Mouse (Mus musculus): ENCODE results near the gene Mmp11. TPM values are rescaled to one million over a fixed set of nuclear protein-coding genes. Genes with fewer than 3 reads are reported as not detected.

Mmp11 gene
- total and polyA plus RNA-seq, 2 experiments from 2014 or later = 12.6 to 29.4 TPM

DNA sequence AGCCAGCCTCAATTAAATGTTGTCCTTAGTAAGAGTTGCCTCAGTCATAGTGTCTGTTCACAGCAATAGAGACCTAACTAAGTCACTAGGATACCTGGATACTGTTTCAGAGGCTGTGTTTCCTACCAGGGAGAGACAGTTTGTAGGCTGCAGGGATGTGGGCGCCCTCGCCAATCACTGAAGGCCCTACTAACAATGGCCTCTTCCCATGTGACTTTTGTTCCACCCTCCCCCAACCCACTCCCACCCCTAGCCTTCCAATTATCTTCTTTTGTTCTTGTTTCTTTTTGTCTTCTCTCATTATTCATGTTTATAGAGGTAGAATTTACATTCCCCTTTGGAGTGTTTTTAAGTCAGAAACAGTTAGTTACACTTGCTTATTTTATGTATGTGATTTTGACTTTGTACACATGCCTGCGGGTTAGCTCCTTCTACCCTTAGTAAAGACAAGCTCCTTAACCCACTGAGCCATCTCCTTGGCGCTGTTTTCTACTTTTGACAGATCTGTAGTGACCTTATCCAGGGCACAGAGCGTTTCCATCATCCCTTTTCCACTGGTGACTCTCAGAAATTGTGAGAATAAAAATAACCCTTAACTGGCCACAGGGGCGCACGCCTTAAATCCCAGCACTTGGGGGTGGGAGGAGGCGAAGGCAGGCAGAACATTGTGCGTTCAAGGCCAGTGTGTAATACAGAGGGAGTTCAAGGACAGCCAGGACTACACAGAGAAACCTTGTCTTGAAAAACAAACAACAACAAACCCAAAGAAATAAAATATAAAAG is 4.9 kb upstream of the Mmp11 start:
- no peaks in the 10 kb centered on the region for H3K27me3 ChIP-seq (ENCODE audit: control insufficient read depth, insufficient read depth, low read length)
- no peak for TF ChIP-seq CTCF (IDR thresholded peaks at IDR 0.05; ENCODE audit: low read depth)
- TF ChIP-seq EP300 (IDR thresholded peaks at IDR 0.05; ENCODE audit: low read depth) = no peak
- ATAC-seq (ENCODE audit: insufficient read depth, low read depth) (no peak), DNase-seq (ENCODE audit: low spot score) (no peak)
- no peaks in the 10 kb centered on the region for H3K9me3 ChIP-seq (replicated peaks; ENCODE audit: control insufficient read depth, low read length)
- 71% methylated on average over 9 of the region's 9 CpGs for WGBS
- no peak overlapping the region for H3K4me3 ChIP-seq (ENCODE audit: low read depth, low read length)
- no peak overlapping the region for H3K4me2 ChIP-seq (ENCODE audit: low read depth, low read length)
- no peak overlapping the region for H3K27ac ChIP-seq (ENCODE audit: low read depth)
- peaks cover 15% of the 10 kb centered on the region; the same call in 1 of the 2 replicates for H3K4me1 ChIP-seq (ENCODE audit: control insufficient read depth, insufficient read depth)
- H3K36me3 ChIP-seq (replicated peaks; ENCODE audit: control insufficient read depth, insufficient read depth, low read length) = no peaks in the 10 kb centered on the region
- no peak overlapping the region for H3K9ac ChIP-seq (replicated peaks; ENCODE audit: low read depth, low read length)

DNA sequence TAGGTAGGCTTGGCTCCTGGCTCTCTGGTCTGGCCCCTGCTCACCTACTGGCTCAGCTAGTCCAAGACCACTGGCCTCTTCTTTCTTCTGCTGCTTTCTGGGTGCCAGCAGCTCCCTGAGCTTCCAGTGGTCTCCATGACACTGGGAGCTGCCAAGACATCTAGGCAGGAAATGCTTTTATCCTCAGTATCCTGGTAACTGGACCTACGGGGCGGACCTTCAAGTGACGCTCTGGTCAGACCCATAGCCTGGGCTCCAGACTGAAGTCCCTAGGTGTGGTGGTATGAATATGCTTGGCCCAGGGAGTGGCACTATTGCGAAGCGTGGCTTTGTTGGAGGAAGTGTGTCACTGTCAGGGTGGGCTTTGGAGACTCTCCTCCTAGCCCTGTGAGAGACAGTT is 4.2 kb upstream of the Mmp11 start, which contains the start of gene Gm867:
Gene Gm867 (minus strand): TSS at position 153 of the 400 bp plus-strand sequence.
- DNase-seq (ENCODE audit: low spot score) = no peak
- no peak within 1 kb of the TSS for H3K9ac ChIP-seq (replicated peaks; ENCODE audit: low read depth, low read length)
- peaks cover 15% of the 10 kb centered on the region; the same call in 1 of the 2 replicates for H3K4me1 ChIP-seq (ENCODE audit: control insufficient read depth, insufficient read depth)
- no peak for ATAC-seq (ENCODE audit: insufficient read depth, low read depth)
- H3K36me3 ChIP-seq (replicated peaks; ENCODE audit: control insufficient read depth, insufficient read depth, low read length) = no peaks in the 10 kb centered on the region
- no peak for TF ChIP-seq EP300 (IDR thresholded peaks at IDR 0.05; ENCODE audit: low read depth)
- TF ChIP-seq CTCF (IDR thresholded peaks at IDR 0.05; ENCODE audit: low read depth) = no peak
- H3K27ac ChIP-seq (ENCODE audit: low read depth) = no peak within 1 kb of the TSS
- H3K27me3 ChIP-seq (ENCODE audit: control insufficient read depth, insufficient read depth, low read length) = no peaks in the 10 kb centered on the region
- WGBS = 84% methylated on average over 5 of the region's 5 CpGs
- H3K4me3 ChIP-seq (ENCODE audit: low read depth, low read length) = no peak within 1 kb of the TSS
- H3K4me2 ChIP-seq (ENCODE audit: low read depth, low read length) = no peak within 1 kb of the TSS
- H3K9me3 ChIP-seq (replicated peaks; ENCODE audit: control insufficient read depth, low read length) = no peaks in the 10 kb centered on the region

DNA sequence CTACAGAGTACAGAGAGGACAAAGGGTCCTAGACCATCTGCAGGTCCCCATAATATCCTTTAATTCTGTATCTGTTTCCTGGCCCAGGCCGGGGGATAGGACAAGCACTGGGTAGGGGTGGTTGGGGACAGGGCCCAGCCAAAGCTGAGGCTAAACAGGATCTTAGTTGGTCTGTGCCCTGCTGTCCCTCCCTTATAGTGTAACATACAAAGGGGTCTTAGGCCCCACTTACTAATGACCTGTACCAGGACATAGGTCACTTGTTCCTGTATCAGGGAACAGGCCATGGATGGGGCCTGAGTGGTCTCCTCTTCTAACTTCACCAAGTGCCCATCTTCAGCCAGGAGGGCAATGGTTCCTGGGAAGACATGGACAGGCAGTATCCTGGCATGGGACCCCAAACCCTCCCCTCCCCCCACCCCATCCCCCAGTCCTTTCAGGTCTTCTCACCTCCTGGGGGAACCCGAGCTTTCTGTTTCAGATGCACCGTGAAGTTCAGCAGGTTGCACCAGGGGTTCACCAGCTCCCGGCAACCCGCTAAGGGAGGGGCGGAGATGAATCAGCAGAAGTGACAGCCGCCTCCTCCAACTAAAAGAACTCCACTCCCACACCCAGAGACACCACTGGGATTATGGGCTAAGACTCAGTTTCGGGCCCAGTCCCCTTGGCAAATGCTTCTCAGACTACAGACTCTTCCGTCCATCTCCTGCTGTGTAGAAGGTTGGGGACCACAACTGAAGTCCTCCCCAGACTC is 3.4 kb upstream of the Mmp11 start:
- H3K4me1 ChIP-seq (ENCODE audit: control insufficient read depth, insufficient read depth) = peaks cover 15% of the 10 kb centered on the region; the same call in 1 of the 2 replicates
- no peak for TF ChIP-seq CTCF (IDR thresholded peaks at IDR 0.05; ENCODE audit: low read depth)
- H3K4me3 ChIP-seq (ENCODE audit: low read depth, low read length) = no peak overlapping the region
- H3K27me3 ChIP-seq (ENCODE audit: control insufficient read depth, insufficient read depth, low read length) = no peaks in the 10 kb centered on the region
- no peak overlapping the region for H3K27ac ChIP-seq (ENCODE audit: low read depth)
- H3K4me2 ChIP-seq (ENCODE audit: low read depth, low read length) = no peak overlapping the region
- DNase-seq (ENCODE audit: low spot score) (no peak), ATAC-seq (ENCODE audit: insufficient read depth, low read depth) (no peak)
- 54% methylated on average over 9 of the region's 9 CpGs for WGBS
- no peak overlapping the region for H3K9ac ChIP-seq (replicated peaks; ENCODE audit: low read depth, low read length)
- H3K36me3 ChIP-seq (replicated peaks; ENCODE audit: control insufficient read depth, insufficient read depth, low read length) = no peaks in the 10 kb centered on the region
- no peaks in the 10 kb centered on the region for H3K9me3 ChIP-seq (replicated peaks; ENCODE audit: control insufficient read depth, low read length)

DNA sequence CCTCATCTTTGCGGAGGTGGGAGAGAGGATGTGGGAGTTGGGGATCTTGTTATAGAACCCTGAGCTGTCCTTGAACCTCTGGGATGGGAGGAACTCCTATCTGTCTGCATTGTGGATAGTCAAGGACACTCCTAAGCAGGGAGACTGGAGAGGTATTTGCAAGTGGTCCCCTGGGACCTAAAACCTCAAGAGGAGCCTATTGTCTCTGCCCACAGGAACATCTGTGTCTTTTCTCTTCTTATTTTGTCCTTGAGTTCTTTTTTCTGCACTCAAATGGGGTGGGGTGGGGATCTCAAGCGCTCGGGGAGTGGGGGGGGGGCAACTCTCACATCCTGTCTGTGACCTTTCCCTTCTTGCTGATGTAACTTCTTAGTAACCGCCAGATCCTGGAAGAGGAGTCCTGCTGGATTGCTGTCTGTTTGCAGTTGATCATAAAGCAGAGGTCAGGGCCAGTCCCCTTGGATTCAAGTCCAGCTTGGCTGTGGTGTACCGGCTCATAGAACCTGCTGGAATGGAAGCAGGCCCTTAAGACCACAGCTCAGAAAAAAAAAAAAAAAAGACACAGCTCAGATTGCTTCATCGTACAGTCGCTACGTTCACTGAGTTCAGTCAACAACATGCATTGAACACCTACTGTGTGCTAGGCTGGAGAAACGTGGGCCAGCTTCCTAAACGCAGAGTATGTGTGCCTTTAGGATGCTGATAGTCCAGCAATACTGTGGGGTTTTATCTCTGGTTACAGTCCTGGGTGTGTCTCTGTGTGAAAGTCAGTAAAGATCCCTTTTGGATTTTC is 1.8 kb upstream of the Mmp11 start:
- 42% methylated on average over 10 of the region's 10 CpGs for WGBS
- TF ChIP-seq EP300 (IDR thresholded peaks at IDR 0.05; ENCODE audit: low read depth) (no peak), CTCF (IDR thresholded peaks at IDR 0.05; ENCODE audit: low read depth) (no peak)
- Histone ChIP-seq H3K36me3 (replicated peaks; ENCODE audit: control insufficient read depth, insufficient read depth, low read length) (no peaks in the 10 kb centered on the region), H3K27me3 (ENCODE audit: control insufficient read depth, insufficient read depth, low read length) (no peaks in the 10 kb centered on the region), H3K9me3 (replicated peaks; ENCODE audit: control insufficient read depth, low read length) (no peaks in the 10 kb centered on the region), H3K27ac (ENCODE audit: low read depth) (0 out of 2 replicates have a peak overlapping the region, but pooled peaks have one; percentile 16), H3K4me3 (ENCODE audit: low read depth, low read length) (peak overlapping the region; percentile 70), H3K9ac (replicated peaks; ENCODE audit: low read depth, low read length) (no peak overlapping the region), H3K4me2 (ENCODE audit: low read depth, low read length) (peak overlapping the region; percentile 59), H3K4me1 (ENCODE audit: control insufficient read depth, insufficient read depth) (peaks cover 5% of the 10 kb centered on the region; the same call in 1 of the 2 replicates)
- ATAC-seq (ENCODE audit: insufficient read depth, low read depth) = no peak
- DNase-seq (ENCODE audit: low spot score) = no peak

Data from heart, postnatal 0 days (tissue).